Mouse (Mus musculus): Measurements from ENCODE around the gene Slc39a10. TPM values are rescaled to one million over a fixed set of nuclear protein-coding genes. Genes with fewer than 3 reads are reported as not detected.
"Not testable (repeated sequence)": the region's sequence is repeated elsewhere in the genome, so short reads cannot be mapped to it uniquely, and the experiment has no call there.

Slc39a10 gene
- polyA plus RNA-seq, 1 experiment from 2014 or later = 71.2 TPM

GRCm38 (mm10) chr1:46843406-46843805, 49.2 kb downstream of the Slc39a10 start:
- no peak overlapping the region for H3K4me3 ChIP-seq
- no peaks in the 10 kb centered on the region for H3K36me3 ChIP-seq
- no peaks in the 10 kb centered on the region for H3K27me3 ChIP-seq
- no peak overlapping the region for H3K4me2 ChIP-seq (replicated peaks)
- H3K9me3 ChIP-seq = no peaks in the 10 kb centered on the region
- H3K4me1 ChIP-seq = no peaks in the 10 kb centered on the region
- H3K27ac ChIP-seq = no peak overlapping the region
- 58% methylated on average over 4 of the region's 4 CpGs for WGBS
- no peak overlapping the region for H3K9ac ChIP-seq
- ATAC-seq (ENCODE audit: insufficient number of reproducible peaks, insufficient read depth, low FRiP score, low TSS enrichment) = no peak

- H3K9me3 ChIP-seq = no peaks in the 10 kb centered on the region
- no peak overlapping the region for H3K27ac ChIP-seq
- ATAC-seq (ENCODE audit: insufficient number of reproducible peaks, insufficient read depth, low FRiP score, low TSS enrichment) = no peak
- H3K4me1 ChIP-seq = no peaks in the 10 kb centered on the region
- H3K4me2 ChIP-seq (replicated peaks) = no peak overlapping the region
- peaks cover 22% of the 10 kb centered on the region for H3K36me3 ChIP-seq
- no peak overlapping the region for H3K9ac ChIP-seq
- 90% methylated on average over 5 of the region's 5 CpGs for whole genome bisulfite sequencing
- H3K27me3 ChIP-seq = no peaks in the 10 kb centered on the region
- no peak overlapping the region for H3K4me3 ChIP-seq
Observed at GRCm38 (mm10) chr1:46831927-46832326, 60.7 kb downstream of the Slc39a10 start.

DNA sequence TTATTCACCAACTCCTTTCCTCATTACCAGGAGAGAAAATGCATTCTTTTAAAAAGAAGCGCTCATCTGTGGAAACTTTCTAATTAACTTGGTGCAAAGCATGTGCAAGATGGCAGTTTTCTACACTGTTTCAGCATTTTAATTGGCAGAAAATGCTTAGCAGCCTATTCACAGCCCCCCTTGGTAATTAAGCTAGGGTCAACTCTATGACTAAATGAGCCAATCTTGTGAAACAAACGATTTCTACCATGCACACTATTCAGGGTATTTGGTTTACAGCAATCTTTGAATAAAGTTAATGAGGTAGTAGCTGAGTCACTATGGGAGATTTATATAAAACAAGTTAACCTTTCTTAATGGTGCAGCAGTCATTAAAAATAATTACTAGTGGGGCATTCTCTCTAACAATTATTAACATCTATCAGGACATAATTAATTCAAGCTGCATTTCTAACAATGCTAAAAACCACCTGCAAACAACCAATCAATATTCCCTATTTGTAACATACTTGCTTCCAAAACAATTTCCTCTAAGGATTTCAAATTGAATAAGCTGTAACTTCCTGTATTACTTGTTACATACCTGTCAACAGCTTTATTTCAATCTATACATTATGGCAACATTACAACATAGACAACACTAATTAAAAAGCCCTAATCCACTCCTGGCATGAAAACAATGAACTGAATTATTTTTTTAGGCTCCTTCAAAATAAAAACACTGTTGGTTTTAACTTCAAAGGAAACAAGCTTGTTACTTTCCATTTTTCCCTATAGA, 62.4 kb downstream of the Slc39a10 start:
- Histone ChIP-seq H3K36me3 (peaks cover 15% of the 10 kb centered on the region), H3K4me3 (no peak overlapping the region), H3K9me3 (no peaks in the 10 kb centered on the region), H3K4me1 (no peaks in the 10 kb centered on the region), H3K9ac (no peak overlapping the region), H3K4me2 (replicated peaks) (no peak overlapping the region), H3K27ac (no peak overlapping the region), H3K27me3 (no peaks in the 10 kb centered on the region)
- ATAC-seq (ENCODE audit: insufficient number of reproducible peaks, insufficient read depth, low FRiP score, low TSS enrichment) = no peak
- WGBS = 68% methylated on average over 2 of the region's 2 CpGs

- ATAC-seq (ENCODE audit: insufficient number of reproducible peaks, insufficient read depth, low FRiP score, low TSS enrichment) = no peak
- no peak overlapping the region for H3K4me3 ChIP-seq
- H3K27me3 ChIP-seq = no peaks in the 10 kb centered on the region
- WGBS = 87% methylated on average over 4 of the region's 4 CpGs
- H3K9ac ChIP-seq = no peak overlapping the region
- no peak overlapping the region for H3K4me2 ChIP-seq (replicated peaks)
- H3K4me1 ChIP-seq = no peaks in the 10 kb centered on the region
- H3K36me3 ChIP-seq = peaks cover 36% of the 10 kb centered on the region
- no peaks in the 10 kb centered on the region for H3K9me3 ChIP-seq
- H3K27ac ChIP-seq = no peak overlapping the region
Observed at GRCm38 (mm10) chr1:46822256-46822972, 70.2 kb downstream of the Slc39a10 start.

DNA sequence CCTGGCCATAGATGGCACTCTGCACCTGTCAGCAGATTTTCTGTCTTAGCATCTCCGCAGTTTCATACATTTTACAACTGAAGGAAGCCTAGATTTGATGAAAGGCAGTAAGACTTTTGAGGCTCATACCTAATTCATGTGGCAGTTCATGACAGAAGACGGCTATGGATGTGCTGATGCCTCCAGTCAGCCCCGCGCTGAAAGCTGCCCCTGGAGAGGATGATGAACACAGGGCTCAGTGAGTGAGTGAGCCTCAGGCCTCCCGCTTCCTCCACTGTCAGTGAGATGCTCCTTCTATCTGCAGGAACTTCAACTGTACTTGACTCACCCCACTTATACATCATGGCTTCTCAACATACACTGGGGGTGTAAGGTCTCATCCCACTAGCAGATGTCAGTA, 74.7 kb downstream of the Slc39a10 start:
- H3K4me2 ChIP-seq (replicated peaks) = no peak overlapping the region
- no peak overlapping the region for H3K9ac ChIP-seq
- no peaks in the 10 kb centered on the region for H3K4me1 ChIP-seq
- H3K9me3 ChIP-seq = no peaks in the 10 kb centered on the region
- H3K27ac ChIP-seq = no peak overlapping the region
- ATAC-seq (ENCODE audit: insufficient number of reproducible peaks, insufficient read depth, low FRiP score, low TSS enrichment) = no peak
- 93% methylated on average over 5 of the region's 5 CpGs for WGBS
- peaks cover 37% of the 10 kb centered on the region for H3K36me3 ChIP-seq
- H3K27me3 ChIP-seq = no peaks in the 10 kb centered on the region
- no peak overlapping the region for H3K4me3 ChIP-seq

GRCm38 (mm10) chr1:46808630-46809029, 84.0 kb downstream of the Slc39a10 start:
- WGBS = 90% methylated on average over 4 of the region's 4 CpGs
- not testable (repeated sequence) for H3K4me3 ChIP-seq; H3K4me2 ChIP-seq (replicated peaks); ATAC-seq (ENCODE audit: insufficient number of reproducible peaks, insufficient read depth, low FRiP score, low TSS enrichment); H3K36me3 ChIP-seq; H3K27me3 ChIP-seq; H3K9me3 ChIP-seq; H3K9ac ChIP-seq; H3K27ac ChIP-seq; H3K4me1 ChIP-seq

DNA sequence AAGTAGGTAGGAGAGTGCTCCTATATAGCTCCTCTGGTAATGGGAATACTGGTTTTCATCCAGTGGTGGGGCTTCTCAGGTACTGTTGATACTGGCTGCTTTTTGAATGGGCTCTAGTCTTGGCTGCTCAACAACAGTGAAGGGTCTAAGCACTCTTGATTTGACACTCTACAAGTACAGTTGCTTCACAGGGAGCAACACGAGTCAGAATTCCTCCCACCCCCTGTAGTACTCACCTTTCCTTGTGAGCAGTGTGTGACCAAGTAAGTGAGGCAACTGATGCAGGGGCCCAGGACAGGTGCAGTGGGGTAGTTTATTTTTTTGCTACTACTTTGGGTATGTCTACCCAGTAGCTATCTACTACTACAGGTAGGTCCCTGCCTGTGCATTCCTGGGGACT, 87.6 kb downstream of the Slc39a10 start:
- Histone ChIP-seq H3K4me2 (replicated peaks) (no peak overlapping the region), H3K4me1 (no peaks in the 10 kb centered on the region), H3K27ac (no peak overlapping the region), H3K36me3 (0 out of 2 replicates have a peak, but pooled peaks cover 3% of the 10 kb centered on the region), H3K9ac (no peak overlapping the region), H3K9me3 (no peaks in the 10 kb centered on the region), H3K4me3 (no peak overlapping the region), H3K27me3 (no peaks in the 10 kb centered on the region)
- WGBS = 90% methylated on average over 1 of the region's 1 CpGs
- no peak for ATAC-seq (ENCODE audit: insufficient number of reproducible peaks, insufficient read depth, low FRiP score, low TSS enrichment)

DNA sequence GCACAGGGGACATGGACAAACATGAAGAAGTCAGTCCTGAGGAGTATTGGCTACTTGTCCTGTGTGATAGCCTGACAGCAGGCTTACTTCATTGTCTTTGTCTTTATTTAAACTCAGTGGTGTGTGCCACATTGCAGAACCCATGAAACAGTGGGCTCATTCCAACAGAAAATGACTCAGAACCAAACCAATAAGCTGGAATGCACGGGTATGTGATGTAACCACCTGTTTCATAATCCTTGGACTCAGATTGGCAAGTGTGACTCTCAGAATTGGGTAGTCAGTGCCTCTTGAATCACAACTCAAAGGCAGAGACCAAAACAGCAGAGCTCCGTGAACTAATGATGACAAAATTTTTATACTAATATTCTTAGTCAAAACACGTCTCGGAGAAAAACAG, 110.4 kb downstream of the Slc39a10 start:
- not testable (repeated sequence) for H3K9ac ChIP-seq; H3K27me3 ChIP-seq; H3K4me2 ChIP-seq (replicated peaks); H3K4me3 ChIP-seq; H3K9me3 ChIP-seq; H3K36me3 ChIP-seq; H3K27ac ChIP-seq; H3K4me1 ChIP-seq; ATAC-seq (ENCODE audit: insufficient number of reproducible peaks, insufficient read depth, low FRiP score, low TSS enrichment)
- WGBS = 83% methylated on average over 4 of the region's 4 CpGs

- H3K36me3 ChIP-seq; H3K27me3 ChIP-seq; ATAC-seq (ENCODE audit: insufficient number of reproducible peaks, insufficient read depth, low FRiP score, low TSS enrichment); H3K4me2 ChIP-seq (replicated peaks); H3K27ac ChIP-seq; H3K9ac ChIP-seq; H3K4me3 ChIP-seq; H3K4me1 ChIP-seq; H3K9me3 ChIP-seq: not testable (repeated sequence)
- 87% methylated on average over 7 of the region's 7 CpGs for WGBS
Observed at GRCm38 (mm10) chr1:46770077-46770695, 122.5 kb downstream of the Slc39a10 start.

DNA sequence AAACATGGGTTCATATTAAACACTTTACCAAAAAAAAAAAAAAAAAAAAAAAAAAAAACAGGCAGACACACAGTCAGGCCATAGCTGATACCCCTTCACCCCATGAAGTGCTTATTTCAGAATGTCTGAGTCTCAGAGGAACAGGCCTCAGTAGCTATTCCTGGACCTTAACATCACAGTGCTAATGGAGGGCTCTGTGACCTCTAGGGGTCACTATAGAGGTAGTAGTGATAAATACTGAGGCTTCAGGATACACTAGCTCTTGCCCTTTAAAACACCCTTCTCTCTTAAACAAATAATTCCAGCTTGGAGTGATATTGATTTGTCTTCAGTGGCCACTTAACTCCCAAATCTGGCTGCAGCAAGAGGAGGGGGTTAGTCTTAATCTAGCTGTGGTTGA, 123.3 kb downstream of the Slc39a10 start:
- H3K9ac ChIP-seq; H3K36me3 ChIP-seq; ATAC-seq (ENCODE audit: insufficient number of reproducible peaks, insufficient read depth, low FRiP score, low TSS enrichment); H3K27me3 ChIP-seq; H3K4me1 ChIP-seq; H3K27ac ChIP-seq; H3K9me3 ChIP-seq; H3K4me3 ChIP-seq; H3K4me2 ChIP-seq (replicated peaks): not testable (repeated sequence)

GRCm38 (mm10) chr1:46764600-46764999, 128.1 kb downstream of the Slc39a10 start:
- WGBS = 76% methylated on average over 3 of the region's 3 CpGs
- not testable (repeated sequence) for ATAC-seq (ENCODE audit: insufficient number of reproducible peaks, insufficient read depth, low FRiP score, low TSS enrichment); H3K36me3 ChIP-seq

More at GRCm38 (mm10) chr1:46764600-46764999, 128.1 kb downstream of the Slc39a10 start:
- not testable (repeated sequence) for H3K4me1 ChIP-seq; H3K27me3 ChIP-seq; H3K4me3 ChIP-seq; H3K9ac ChIP-seq; H3K9me3 ChIP-seq; H3K27ac ChIP-seq; H3K4me2 ChIP-seq (replicated peaks)

All from embryonic facial prominence, embryonic 12.5 days (tissue).